Mouse (Mus musculus) adrenal gland, postnatal 25 days (tissue): ENCODE results near the gene Ap5s1. TPM values are rescaled to one million over a fixed set of nuclear protein-coding genes. Genes with fewer than 3 reads are reported as not detected.

Source experiments
- DNase-seq: peaks from one replicate; pipeline ENCODE4 v3.0.0; 2021; ENCODE audit warnings: mixed read lengths
- total RNA-seq: library from RNA; stranded (reverse); gene quantifications from 2 replicates; pipeline ENCODE4 v1.2.3, GENCODE M21; 2021

Gene Ap5s1
- total RNA-seq, 1 experiment from 2014 or later = 24.5 TPM

GRCm38 (mm10) chr2:131187602-131187922, 19.3 kb upstream of the Ap5s1 start:
- no peak for DNase-seq

- DNase-seq = no peak
Observed at GRCm38 (mm10) chr2:131188311-131188710, 18.6 kb upstream of the Ap5s1 start.

GRCm38 (mm10) chr2:131189521-131190309, 17.2 kb upstream of the Ap5s1 start:
- no peak for DNase-seq

DNA sequence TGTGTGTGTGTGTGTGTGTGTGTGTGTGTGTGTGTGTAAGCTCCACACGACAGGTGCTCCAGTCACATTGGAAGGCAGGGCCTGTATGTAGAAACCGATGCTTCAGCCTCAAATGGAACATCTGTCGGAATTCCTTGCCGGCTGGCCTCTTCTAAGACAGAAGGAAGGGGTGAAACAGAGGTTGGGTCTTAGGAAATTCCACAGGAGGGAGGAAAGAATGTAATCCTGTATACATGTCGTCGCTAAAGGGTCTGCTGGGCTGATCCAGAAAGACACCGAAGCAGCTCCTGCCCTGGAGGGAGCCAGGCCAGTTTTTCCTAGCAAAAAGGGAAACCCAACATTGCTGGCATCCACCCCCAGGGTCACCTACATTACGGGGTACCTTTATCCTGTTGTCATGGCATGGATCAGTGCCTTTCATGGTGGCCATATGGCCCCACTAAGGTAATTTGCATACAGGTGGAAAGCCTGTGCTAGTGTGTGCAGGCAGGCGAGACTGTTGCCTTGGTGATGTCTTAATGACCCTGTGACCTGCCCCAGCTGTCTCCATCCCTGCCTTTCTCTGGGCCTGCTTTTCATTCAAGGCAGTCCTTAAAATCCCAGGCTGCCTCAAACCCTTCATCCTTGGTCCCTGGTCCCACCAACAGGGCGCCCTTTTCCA, 16.4 kb upstream of the Ap5s1 start:
- no peak for DNase-seq

DNA sequence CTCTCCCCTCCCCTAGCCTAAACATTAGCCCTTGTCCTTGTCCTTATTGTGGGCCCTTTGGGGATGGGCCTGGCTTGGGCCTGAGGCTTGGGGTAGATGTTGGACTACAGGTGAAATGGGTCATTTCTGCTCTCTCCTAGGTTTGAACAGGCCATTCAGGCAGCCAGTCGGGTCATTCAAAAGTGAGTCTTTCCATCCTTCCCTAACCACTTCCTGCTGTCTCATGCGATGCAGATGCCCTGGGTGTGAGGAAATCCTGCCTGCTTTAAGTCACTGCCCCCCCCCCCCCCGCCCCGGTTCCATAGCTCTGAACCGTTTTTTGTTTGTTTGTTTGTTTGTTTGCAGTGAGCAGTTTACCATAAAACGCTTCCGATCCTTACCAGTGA, 15.9 kb upstream of the Ap5s1 start:
- DNase-seq = no peak

DNA sequence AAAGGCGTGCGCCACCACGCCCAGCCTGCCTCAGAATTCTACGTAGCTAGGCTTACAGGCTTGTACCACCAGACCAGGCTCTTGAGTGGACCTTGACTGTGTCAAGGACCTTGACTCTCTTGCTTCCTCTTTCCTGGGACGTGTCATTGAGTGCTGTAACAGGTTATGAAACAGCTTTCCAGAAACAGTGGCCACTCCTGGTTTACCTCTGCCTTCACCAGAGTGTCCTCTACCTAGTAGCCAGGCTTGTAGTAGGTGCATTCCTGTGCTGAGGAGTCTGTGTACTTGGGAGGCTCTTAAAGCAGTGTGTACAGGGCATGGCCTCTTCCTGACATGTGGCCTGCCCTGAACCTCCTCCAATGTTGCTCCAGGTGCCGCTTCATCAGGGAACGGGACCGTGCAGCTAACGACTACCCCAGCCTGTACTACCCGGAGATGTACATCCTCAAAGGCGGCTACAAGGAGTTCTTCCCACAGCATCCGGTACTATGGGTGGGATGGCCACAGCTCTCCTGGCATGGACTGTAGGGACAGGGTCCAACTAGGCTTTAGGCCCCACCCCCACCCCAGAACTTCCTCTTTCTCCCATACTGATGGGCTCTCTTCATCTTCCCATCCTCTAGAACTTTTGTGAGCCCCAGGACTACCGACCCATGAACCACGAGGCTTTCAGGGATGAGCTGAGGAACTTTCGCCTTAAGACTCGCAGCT, 10.1 kb upstream of the Ap5s1 start:
- no peak for DNase-seq

DNA sequence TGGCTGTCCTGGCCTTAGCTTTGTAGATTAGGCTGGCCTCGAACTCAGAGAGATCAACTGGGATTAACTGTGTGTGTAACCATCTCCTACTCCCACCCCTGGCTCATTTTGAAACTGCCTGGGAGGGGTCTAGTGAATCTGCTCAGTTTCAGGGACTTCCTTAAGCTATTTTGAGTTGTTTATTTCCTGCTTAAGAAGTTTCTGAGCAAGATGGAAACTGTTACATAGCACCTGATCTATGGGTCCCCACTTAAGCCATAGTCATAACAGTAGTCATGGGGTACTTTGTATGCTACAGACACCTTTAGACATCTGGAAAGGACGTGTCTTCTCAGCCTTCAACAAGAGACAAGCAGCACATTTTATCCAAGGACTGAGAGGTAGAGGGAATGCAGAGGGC, 6.2 kb upstream of the Ap5s1 start:
- DNase-seq = no peak

DNA sequence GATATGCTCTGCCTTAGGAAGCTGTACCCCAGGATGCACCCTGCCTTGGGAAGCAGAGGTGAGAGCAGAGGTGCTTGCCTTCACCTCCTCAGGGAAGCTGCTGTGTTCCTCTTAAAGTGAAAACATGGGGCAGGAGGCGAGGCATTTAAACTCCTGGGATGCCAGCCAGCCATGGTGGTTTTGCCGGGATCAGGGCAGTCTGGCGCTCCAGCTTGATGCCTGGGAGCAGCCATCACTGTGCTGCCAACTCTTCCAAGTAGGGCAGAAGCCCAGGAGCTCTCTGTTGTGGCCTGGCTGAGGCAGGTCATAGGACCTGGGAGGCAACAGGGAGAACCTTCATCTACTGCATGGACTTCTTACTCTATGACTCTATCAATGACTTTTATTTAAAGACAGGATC, 5.6 kb upstream of the Ap5s1 start:
- DNase-seq = no peak

DNA sequence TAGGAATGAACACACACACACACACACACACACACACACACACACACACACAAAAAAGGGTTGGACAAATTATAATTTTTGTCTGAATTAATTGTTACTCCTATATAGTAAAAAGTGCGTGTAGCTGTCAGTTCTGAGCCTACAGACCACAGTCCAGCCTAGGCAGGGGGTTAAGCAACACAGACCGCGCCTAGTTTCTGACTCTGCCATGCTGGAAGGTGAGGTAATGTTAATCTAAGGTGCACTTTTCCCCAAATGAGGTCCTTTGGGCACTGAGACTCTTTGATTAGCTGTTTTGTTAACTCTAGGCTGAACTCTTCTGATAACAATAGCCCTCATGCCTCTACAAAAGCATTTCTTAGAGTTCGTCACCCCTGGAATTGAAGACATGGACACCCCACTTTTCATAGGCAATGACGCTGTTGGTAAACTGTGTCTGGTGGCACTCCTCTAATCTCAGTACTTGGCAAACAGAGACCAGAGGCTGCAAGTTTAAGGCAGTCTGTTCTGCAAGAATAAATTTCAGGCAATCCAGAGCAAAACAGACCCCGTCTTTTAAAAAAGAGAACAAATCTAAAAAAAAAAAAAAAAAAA, 3.0 kb upstream of the Ap5s1 start:
- no peak for DNase-seq

- DNase-seq = peak; percentile 87
Observed at GRCm38 (mm10) chr2:131204410-131204981, 2.4 kb upstream of the Ap5s1 start.

- DNase-seq = no peak
Observed at GRCm38 (mm10) chr2:131205521-131206182, 1.2 kb upstream of the Ap5s1 start.

DNA sequence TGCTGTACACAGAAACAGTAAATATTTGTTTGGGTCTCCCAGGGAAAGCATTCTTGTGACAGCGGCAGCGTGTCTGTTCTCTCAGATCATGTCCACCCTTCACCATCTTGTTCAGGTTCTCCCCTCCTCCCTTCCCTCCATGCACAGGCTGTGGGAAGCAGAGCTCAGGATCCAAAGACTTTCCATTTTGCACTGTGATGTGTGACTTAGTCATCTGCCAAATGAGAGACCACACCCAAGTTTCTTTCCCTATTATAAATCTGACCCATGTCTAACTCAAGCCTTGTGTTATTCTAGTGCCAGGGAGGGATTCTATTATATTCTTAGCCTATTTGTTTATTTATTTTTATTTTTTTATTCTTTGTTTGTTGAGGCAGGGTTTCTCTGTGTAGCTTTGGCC, 1.5 kb downstream of the Ap5s1 start:
- DNase-seq = no peak

DNA sequence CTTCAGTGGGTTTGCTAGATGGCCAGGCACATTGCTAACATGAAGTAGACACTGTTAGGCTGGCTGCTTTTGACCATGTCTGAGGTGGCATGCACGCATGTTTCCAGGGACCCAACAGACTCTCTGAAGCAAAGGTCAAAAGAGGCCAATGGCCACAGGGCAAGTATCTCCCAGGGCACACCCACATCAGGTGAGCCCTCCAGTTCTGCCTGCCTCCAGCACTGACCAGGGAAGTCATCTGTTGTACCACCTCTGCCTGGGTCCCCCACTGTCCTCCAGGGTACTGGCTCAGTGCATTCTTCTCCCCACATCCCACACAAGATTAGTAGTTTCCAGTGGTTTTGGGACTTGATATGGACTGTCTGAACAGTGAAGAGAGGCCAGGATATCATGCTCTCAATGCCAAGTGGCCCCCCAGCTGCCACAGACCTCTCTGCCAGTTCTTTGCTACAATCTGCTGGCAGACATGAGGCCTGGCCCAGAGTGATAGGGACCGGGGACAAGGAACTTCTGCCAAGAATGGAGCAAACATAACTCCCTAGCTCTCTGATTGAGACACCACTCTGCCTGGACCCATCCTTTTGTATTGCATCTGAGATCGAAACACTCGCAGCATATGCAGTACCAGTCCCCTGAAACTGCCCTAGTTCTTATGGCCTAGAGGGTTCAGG, 2.4 kb downstream of the Ap5s1 start:
- no peak for DNase-seq

GRCm38 (mm10) chr2:131209969-131210792, 3.3 kb downstream of the Ap5s1 start:
- DNase-seq = peak; percentile 95

DNA sequence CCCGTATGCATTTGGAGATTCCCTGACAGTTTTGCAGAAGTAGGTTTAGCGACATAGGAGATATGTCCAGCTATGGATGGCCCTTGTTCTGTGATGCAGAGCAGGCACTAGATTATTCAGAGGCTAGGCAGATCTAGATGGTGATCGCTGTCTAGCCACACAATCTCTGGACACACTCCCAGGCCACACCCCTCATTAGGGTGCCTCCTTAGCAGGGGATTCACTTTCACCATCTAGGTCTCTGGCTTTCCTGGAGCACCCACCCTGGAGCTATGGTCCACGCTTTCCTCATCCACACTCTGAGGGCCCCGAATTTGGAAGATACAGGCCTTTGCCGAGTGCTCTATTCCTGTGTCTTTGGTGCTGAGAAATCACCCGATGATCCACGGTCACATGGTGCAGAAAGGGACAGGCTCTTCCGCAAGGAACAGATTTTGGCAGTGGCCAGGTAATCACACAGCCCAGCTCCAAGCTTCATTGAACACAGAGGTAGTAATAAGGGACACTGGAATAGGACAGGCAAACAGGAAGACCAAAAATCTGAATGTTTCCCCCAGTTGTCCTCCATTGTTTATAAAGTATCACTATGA, 4.2 kb downstream of the Ap5s1 start:
- peak; percentile 27 for DNase-seq

DNA sequence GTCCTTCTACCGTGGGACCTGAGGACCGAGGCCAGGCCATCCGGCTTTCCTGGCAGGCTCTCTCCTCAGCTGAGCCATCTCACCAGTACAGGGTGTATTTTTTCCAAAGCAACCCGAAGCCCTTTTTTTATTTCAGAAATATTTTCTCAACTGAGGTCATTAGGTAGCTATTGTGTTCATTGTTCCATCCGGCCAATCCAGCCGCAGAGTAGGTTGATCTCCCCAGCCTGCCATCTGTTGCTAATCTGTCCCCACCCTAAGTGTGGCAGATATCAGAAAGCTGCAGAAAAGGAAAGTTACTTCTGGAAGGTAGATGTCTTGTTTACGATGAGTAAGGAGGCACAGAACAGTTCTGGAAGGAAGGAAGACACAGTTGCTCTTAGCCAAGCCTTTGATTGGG, 6.9 kb downstream of the Ap5s1 start:
- no peak for DNase-seq

GRCm38 (mm10) chr2:131215941-131216858, 9.3 kb downstream of the Ap5s1 start:
- no peak for DNase-seq

- DNase-seq = no peak
Observed at GRCm38 (mm10) chr2:131220030-131220429, 13.2 kb downstream of the Ap5s1 start.

- no peak for DNase-seq
Observed at GRCm38 (mm10) chr2:131221853-131222515, 15.1 kb downstream of the Ap5s1 start.
